Mouse (Mus musculus) spleen, adult 2 months (tissue): ENCODE data around the gene Gm11077.

Source experiments
- CTCF ChIP-seq: fragments of 200-500 bp; IDR thresholded peaks from 2 replicates; pipeline ENCODE4 v1.5.1; 2011; ENCODE audit warnings: mild to moderate bottlenecking, inconsistent platforms; ENCODE audit not compliant: insufficient read depth, insufficient read length, insufficient replicate concordance; ENCODE audit errors: extremely low read depth
- POLR2A ChIP-seq: fragments of 200-500 bp; IDR thresholded peaks from 2 replicates; pipeline ENCODE4 v1.6.1; 2011; ENCODE audit warnings: low read depth, low read length, inconsistent platforms

- no peak for TF ChIP-seq CTCF
- TF ChIP-seq POLR2A = no peak
Observed at GRCm38 (mm10) chr6:140733641-140733986, 4.5 kb downstream of the Gm11077 start.
